Mouse (Mus musculus) thymus, adult 18-20 months (tissue): ENCODE data around the gene Vmn2r51.
"Not testable (repeated sequence)": the region's sequence is repeated elsewhere in the genome, so short reads cannot be mapped to it uniquely, and the experiment has no call there.

ENCODE experiments used
- DNase-seq, 2 experiments: peaks; one replicate each; pipeline ENCODE4 v3.0.0; 2022; ENCODE audit warnings: mixed read lengths in 2 of 2

The Vmn2r51 gene

GRCm38 (mm10) chr7:10105641-10106040 is at the start of gene Vmn2r51:
Vmn2r51 (minus strand) TSS chr7:10105741.
- not testable (repeated sequence) for DNase-seq

DNA sequence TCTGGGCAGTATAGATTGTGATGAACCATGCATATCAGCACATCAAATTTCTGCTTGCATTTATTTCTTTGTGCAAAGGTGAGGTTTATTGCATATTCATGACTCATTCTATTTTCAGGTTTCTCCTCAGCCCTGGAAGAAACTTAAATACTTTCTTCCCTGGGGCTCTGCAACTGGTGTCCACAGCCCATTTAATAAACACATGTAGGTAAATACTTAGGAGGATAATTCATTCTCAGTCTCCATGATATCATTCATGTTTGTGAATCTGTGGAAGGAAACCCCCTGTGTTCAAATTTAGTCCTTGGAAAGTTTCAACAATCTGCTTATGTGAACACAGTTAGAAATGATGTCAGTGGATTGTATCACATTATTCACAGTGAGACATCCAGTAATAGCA is 52.3 kb downstream of the Vmn2r51 start, which contains the start of gene Vmn2r50:
Vmn2r50 (minus strand) TSS at position 101 of the 400 bp plus-strand sequence.
- DNase-seq, result not testable (repeated sequence)
